9 mouse cellular contexts compared by ENCODE assay signal in genomic region chr5:148740366-148741266, GRCm38 (mm10).
DNase-seq lines count a peak whose midpoint lies in the region; ATAC-seq and TF ChIP-seq lines count a peak whose summit lies in the region.
"Had no signal": no experiment of that assay in that cellular context is flagged by ENCODE, and none has a peak within 500 bp of the region (broad histone marks: within the 10 kb centered on the region; RNA-seq: fewer than 3 reads in every experiment).

No protein-coding gene starts in this region.

- no peak overlapping the region for H3K9ac ChIP-seq in forebrain, embryonic 14.5 days (ENCODE audit: low read length)
- H3K9ac ChIP-seq in forebrain, embryonic 16.5 days (replicated peaks; ENCODE audit: low read depth, low read length), result no peak overlapping the region

- H3K4me2 ChIP-seq in forebrain, embryonic 14.5 days (ENCODE audit: low read length), result no peak overlapping the region
- H3K4me2 ChIP-seq in forebrain, embryonic 16.5 days (ENCODE audit: low read length), result no peak overlapping the region

- TF ChIP-seq CTCF in bone marrow, adult 2 months (IDR thresholded peaks at IDR 0.05; ENCODE audit: control insufficient read depth, insufficient read depth, low read length), result no peak

- H3K9me3 ChIP-seq in forebrain, embryonic 14.5 days (replicated peaks; ENCODE audit: control insufficient read depth, low read length), result no peaks in the 10 kb centered on the region
- H3K9me3 ChIP-seq in forebrain, embryonic 16.5 days (ENCODE audit: control insufficient read depth, low read length), result no peaks in the 10 kb centered on the region
- H3K9me3 ChIP-seq in limb, embryonic 10.5 days (replicated peaks), result no peaks in the 10 kb centered on the region

- intact Hi-C loops in heart, postnatal 14 days (cut with DNase I), result loop anchor here (5.0 kb wide), 1 partner anchor 403 kb away; no protein-coding TSS in a partner anchor
- intact Hi-C loops in left cerebral cortex, postnatal 4 days (cut with DNase I), result no loop called here

- H3K36me3 ChIP-seq in forebrain, embryonic 14.5 days (ENCODE audit: control insufficient read depth, insufficient read depth, low read length), result no peaks in the 10 kb centered on the region
- no peaks in the 10 kb centered on the region for H3K36me3 ChIP-seq in forebrain, embryonic 16.5 days (ENCODE audit: control insufficient read depth, insufficient read depth)
- H3K36me3 ChIP-seq in limb, embryonic 10.5 days, result no peaks in the 10 kb centered on the region

- no peak for ATAC-seq in forebrain, embryonic 14.5 days
- ATAC-seq in forebrain, embryonic 16.5 days, result no peak

- no peak for TF ChIP-seq POLR2A in bone marrow, adult 2 months (IDR thresholded peaks at IDR 0.05; ENCODE audit: borderline replicate concordance, control insufficient read depth, low read depth, low read length)

- no peaks in the 10 kb centered on the region for H3K4me1 ChIP-seq in forebrain, embryonic 14.5 days (ENCODE audit: control insufficient read depth, insufficient read depth, low read length)
- no peaks in the 10 kb centered on the region for H3K4me1 ChIP-seq in forebrain, embryonic 16.5 days (replicated peaks; ENCODE audit: control insufficient read depth, insufficient read depth, low read length)
- peaks cover 13% of the 10 kb centered on the region for H3K4me1 ChIP-seq in bone marrow, adult 2 months (ENCODE audit: control insufficient read depth, insufficient read depth, low read length)
- peaks cover 29% of the 10 kb centered on the region for H3K4me1 ChIP-seq in limb, embryonic 10.5 days

- no peaks in the 10 kb centered on the region for H3K27me3 ChIP-seq in forebrain, embryonic 14.5 days (replicated peaks; ENCODE audit: control insufficient read depth, insufficient read depth, low read length)
- H3K27me3 ChIP-seq in forebrain, embryonic 16.5 days (replicated peaks; ENCODE audit: control insufficient read depth, insufficient read depth, low read length), result no peaks in the 10 kb centered on the region
- no peaks in the 10 kb centered on the region for H3K27me3 ChIP-seq in limb, embryonic 10.5 days (ENCODE audit: low read depth, poor library complexity, severe bottlenecking)

- no peak overlapping the region for H3K27ac ChIP-seq in forebrain, embryonic 14.5 days (ENCODE audit: low read depth, low read length)
- H3K27ac ChIP-seq in forebrain, embryonic 16.5 days (ENCODE audit: low read length), result no peak overlapping the region
- peak overlapping the region; percentile 72 for H3K27ac ChIP-seq in bone marrow, adult 2 months (ENCODE audit: control insufficient read depth, insufficient read depth, low read depth, low read length, poor library complexity)
- peak overlapping the region; percentile 15; the same call in 1 of the 2 replicates for H3K27ac ChIP-seq in limb, embryonic 10.5 days

- H3K4me3 ChIP-seq in forebrain, embryonic 14.5 days (ENCODE audit: low read depth, low read length), result no peak overlapping the region
- H3K4me3 ChIP-seq in forebrain, embryonic 16.5 days (replicated peaks; ENCODE audit: low read length), result no peak overlapping the region
- H3K4me3 ChIP-seq in bone marrow, adult 2 months (replicated peaks; ENCODE audit: control insufficient read depth, low read depth, low read length), result no peak overlapping the region
- H3K4me3 ChIP-seq in limb, embryonic 10.5 days, result no peak overlapping the region
- H3K4me3 ChIP-seq: erythroblast, embryonic 14.5 days had no signal

- WGBS in forebrain, embryonic 14.5 days, result 74% methylated on average over 15 of the region's 15 CpGs
- WGBS in forebrain, embryonic 16.5 days, result 70% methylated on average over 15 of the region's 15 CpGs
- 65% methylated on average over 15 of the region's 15 CpGs for WGBS in bone marrow, adult 2 months
- WGBS in limb, embryonic 10.5 days, result 59% methylated on average over 15 of the region's 15 CpGs

- DNase-seq in forebrain, embryonic 14.5 days (ENCODE audit: low spot score), result peak; percentile 31
- peak; percentile 68 to 75 for DNase-seq in heart, postnatal 14 days
- DNase-seq in limb, embryonic 10.5 days (ENCODE audit: low spot score), result peak; percentile 49
- peak; percentile 80 for DNase-seq in ovary, adult 18-20 months (ENCODE audit: low spot score)
- no peak for DNase-seq in spleen, postnatal 14 days (ENCODE audit: low spot score in 2 of 2)
- DNase-seq in left cerebral cortex, postnatal 4 days, result no peak

Comparison
In these comparisons a context has a peak if more than half of its experiments do, and no peak if none do; other contexts are left out.
1. DNase-seq: peak in forebrain, embryonic 14.5 days (single experiment), heart, postnatal 14 days (2 of 2), limb, embryonic 10.5 days (single experiment) and ovary, adult 18-20 months (single experiment); none in spleen, postnatal 14 days (0 of 2) and left cerebral cortex, postnatal 4 days (single experiment).
2. H3K27ac ChIP-seq: peak in bone marrow, adult 2 months (single experiment) and limb, embryonic 10.5 days (single experiment); none in forebrain, embryonic 14.5 days (single experiment) and forebrain, embryonic 16.5 days (single experiment).